Mouse (Mus musculus): ENCODE results near the gene Gabrb1. TPM values are rescaled to one million over a fixed set of nuclear protein-coding genes. Genes with fewer than 3 reads are reported as not detected.
"Not testable (repeated sequence)": the region's sequence is repeated elsewhere in the genome, so short reads cannot be mapped to it uniquely, and the experiment has no call there.

Gabrb1 gene
- total RNA-seq, 2 experiments from 2014 or later: 0.03 TPM; not detected in 1

DNA sequence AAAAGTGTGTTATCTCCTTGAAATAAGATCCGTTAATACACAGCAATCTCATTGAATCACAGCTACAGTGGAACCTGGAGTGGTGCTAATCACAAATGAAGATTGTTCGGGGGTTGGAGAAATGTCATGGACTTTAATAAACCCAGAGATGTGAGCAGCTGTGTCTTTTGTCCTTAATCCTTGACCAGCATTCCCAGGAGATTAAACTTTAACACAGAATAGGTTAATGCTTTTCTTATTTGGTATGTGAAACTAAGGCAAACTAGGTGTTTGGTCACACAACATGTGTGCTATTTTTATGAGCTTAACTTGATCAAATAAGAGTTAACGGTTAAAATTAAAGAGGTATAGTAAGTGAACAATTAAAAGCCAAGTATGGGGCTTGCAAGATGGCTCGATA, 341.6 kb downstream of the Gabrb1 start:
- no peak for DNase-seq (ENCODE audit: low spot score in 2 of 2)

DNA sequence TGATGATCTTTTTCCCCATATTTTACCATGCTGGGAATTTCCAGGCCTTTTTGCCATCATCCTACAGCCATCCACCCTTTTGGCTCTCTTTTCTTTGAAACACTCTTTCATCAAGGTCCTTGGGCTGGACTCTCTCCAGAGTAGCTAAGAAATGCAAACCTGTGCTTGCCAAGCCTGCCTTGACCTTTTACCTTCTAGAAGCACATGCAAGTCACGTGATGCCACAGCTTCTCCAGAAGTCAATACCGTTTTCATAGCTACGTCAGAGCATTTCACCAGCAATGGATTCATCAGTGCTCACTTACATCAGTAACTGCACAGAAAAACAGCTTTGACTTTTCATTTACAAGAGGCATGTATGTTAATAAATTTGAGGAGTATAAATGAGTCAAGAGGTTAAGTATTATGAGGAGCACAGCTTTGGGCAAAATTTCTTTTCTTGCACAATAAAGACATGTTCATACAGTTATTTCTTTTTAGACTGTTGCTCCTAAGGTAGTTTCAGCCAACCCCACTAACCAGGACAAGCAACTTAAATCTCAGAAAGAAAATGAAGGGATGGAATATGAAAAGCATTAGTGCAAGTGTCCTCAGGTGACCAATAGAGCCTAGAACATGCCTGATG, 346.0 kb downstream of the Gabrb1 start:
- no peak for DNase-seq (ENCODE audit: low spot score in 2 of 2)

DNA sequence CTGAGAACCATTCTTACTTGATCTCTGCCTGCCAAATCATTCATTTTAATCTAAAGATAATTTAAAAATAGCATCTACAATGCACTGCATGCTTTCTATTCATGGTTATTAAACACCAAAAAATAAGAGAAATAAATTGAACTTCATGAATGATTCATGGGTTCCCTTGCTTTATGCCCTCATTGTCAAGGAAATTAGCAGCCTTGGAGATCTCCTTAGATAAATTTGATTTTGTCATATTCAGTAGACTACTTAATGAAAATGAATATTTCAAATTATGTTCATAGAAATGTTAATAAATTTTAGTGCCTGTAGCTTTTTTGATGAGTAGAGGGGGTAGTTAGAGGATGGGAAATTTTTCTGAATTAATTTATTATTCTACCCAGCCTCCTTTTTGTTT, 379.0 kb downstream of the Gabrb1 start:
- DNase-seq (ENCODE audit: low spot score in 2 of 2): no peak

DNA sequence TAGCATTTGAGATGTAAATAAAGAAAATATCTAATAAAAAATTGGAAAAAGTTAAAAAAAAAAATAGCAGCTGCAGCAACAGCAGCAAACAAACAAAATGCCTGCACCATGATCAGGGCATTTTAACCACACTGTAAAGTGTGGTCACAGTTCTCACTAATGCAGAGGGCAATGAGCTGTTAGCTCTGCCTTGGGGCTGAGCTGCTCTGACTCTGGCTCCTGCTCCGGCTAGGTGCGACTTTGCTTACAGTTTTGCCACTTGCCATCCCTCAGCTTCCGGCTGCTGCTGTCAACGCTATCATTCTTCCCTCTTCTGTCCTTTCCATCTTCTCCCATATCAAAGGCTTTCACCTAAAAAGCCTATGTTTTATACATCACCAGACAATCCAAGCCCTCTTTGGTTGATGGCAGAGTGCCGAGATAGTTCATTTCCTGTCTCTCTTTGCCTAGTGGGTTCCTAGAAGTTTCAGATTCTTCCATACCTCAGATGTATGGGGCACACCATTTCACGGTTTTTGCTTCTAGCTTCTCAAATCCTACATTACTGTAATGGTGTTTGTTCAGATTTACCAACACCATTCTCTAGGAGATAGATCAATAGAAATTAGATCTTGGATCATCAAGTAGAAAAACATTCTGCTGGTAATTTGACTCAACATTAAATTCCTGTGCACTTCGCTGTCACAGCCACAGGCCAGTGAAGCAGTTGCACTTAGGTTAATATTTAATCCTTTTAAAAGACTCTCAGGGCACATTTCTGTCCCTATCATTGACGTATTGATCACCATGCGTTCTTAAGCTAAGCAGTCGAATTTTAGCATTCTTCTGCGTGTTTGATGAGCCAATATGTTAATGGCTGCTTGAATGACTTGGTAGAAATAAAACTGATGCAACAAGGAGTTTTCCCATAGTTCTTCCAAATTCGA, 385.6 kb downstream of the Gabrb1 start:
- DNase-seq (ENCODE audit: low spot score in 2 of 2): no peak

DNA sequence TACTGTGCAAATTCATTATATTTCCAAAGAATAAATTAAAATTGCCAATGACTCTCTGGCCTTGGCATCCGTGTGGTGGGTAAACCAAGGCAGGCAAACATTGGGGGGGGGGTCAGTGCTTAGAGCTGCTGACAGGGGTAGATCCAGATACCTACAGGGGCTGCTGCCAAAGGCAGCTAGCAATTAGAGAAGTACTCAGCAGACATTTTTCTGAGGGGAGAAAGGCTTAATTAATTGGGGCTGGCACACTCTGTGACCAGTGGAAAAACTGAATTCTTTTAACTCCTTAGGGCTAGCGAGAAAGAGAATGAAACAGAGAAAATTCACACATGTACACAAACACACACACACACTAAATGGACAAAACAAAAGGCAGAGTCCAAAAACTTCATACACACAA, 388.3 kb downstream of the Gabrb1 start:
- DNase-seq (ENCODE audit: low spot score in 2 of 2): no peak

- DNase-seq (ENCODE audit: low spot score in 2 of 2): no peak
Observed at GRCm38 (mm10) chr5:72064079-72064478, 406.2 kb downstream of the Gabrb1 start.

GRCm38 (mm10) chr5:72068826-72069225, 410.9 kb downstream of the Gabrb1 start:
- DNase-seq (ENCODE audit: low spot score in 2 of 2): no peak

DNA sequence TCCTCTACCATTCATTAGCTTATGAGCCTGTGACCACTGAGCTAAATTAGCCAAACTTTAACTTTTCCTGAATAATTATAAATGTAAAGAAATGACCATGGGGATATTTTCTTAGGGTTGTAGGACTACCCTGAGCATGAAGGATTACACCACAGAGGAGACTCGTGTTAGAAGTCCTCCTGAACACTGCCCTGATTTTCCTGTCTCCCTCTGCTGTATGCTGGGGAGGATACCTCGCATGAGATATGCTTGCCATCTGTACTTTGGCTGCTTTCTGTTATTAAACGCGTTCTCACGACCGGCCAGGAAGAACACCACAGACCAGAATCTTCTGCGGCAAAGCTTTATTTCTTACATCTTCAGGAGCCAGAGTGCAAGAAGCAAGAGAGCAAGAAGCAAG, 411.5 kb downstream of the Gabrb1 start:
- DNase-seq (ENCODE audit: low spot score in 2 of 2): not testable (repeated sequence)

GRCm38 (mm10) chr5:72076781-72077180, 418.9 kb downstream of the Gabrb1 start:
- DNase-seq (ENCODE audit: low spot score in 2 of 2): no peak

- no peak for DNase-seq (ENCODE audit: low spot score in 2 of 2)
Observed at GRCm38 (mm10) chr5:72086518-72086917, 428.6 kb downstream of the Gabrb1 start.

DNA sequence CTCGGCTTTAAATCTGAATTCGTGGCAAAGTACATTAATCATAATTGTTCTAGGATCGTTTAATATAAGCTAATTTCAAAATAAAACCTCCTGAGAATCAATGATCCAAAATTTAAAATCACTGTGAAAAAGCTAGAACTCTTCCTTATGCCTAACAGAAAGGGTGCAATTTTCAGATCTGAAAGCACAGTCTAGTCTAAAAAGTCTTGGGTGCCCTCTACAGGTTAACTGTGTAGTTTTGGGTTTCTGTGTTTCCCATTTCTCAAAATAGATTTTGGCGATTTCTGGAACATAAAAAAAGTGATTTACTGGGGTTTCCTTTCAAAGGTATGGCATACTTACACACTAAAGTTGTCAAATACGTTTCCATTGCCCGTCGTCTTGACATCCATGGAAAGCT, 436.7 kb downstream of the Gabrb1 start:
- DNase-seq (ENCODE audit: low spot score in 2 of 2): no peak

DNA sequence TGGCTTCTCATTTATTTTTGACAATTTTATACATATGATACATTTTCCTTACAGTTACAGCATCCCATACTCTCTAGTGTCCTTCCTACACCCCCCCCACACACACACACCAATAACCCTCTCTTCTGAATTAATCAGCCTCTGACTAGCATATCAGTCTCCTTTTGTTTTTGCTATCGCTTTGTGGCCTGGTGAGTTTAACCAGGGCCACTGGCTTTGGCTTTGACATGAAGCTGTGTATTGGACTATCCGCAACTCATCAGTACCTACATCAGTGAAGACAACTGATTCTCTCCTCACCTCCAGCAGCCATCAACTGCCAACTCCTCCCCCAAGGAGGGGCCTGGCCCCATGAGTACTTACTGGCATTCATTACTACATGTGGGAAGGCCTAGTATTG, 437.1 kb downstream of the Gabrb1 start:
- DNase-seq (ENCODE audit: low spot score in 2 of 2): no peak

- DNase-seq (ENCODE audit: low spot score in 2 of 2): no peak
Observed at GRCm38 (mm10) chr5:72104274-72104921, 446.5 kb downstream of the Gabrb1 start.

DNA sequence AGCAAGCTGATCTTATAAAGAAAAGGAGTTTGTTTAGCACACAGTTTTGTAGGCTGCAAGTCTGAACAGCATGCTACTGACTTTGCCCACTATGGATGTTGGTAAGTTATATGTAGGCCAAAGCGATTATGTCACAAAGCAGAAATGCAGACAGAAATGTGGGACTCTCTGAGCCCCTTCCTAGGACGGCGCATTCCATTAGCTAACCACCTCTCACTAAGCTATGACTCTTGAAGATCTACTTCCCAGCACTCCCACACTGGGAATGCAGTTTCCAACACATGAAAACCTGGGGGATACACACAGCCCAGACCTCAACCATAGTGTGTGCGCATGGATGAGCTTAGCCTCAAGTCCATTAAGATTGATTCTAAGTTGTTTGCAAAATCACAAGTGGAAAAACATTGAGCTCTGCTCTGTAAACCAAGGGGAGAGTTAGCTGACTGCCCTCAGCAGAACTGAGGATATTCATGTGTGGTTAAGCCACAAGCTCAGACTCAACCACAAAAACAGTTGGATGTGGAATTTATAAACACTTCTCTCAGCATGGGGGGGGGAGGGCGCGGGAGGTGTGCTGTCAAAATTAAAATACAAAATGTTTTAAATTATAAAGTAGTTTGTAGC, 464.6 kb downstream of the Gabrb1 start:
- DNase-seq (ENCODE audit: low spot score in 2 of 2): no peak

GRCm38 (mm10) chr5:72126681-72127080, 468.8 kb downstream of the Gabrb1 start:
- no peak for DNase-seq (ENCODE audit: low spot score in 2 of 2)

GRCm38 (mm10) chr5:72133906-72134305, 476.0 kb downstream of the Gabrb1 start:
- no peak for DNase-seq (ENCODE audit: low spot score in 2 of 2)

DNA sequence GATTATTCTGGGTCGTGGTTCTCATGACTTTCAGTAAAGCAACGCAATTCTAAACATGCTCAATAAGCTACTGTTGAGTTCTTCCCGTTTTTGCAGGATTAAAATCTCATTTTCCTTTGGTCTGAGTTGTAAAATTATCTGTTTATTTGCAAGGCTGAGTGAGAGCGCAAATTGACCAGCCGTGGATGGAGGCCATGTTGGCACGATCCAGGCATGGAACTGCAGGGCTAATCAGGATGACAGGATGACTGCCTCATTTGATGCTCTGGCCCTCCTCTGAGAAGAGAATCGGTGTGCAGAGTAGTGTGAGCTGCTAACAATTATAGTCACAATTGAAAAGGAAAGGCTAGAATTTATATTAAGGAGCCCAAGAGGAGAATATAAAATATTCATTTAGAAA, 480.3 kb downstream of the Gabrb1 start:
- DNase-seq (ENCODE audit: low spot score in 2 of 2): no peak

GRCm38 (mm10) chr5:72139619-72140018, 481.7 kb downstream of the Gabrb1 start:
- no peak for DNase-seq (ENCODE audit: low spot score in 2 of 2)

GRCm38 (mm10) chr5:72148679-72149078, 490.8 kb downstream of the Gabrb1 start:
- no peak for DNase-seq (ENCODE audit: low spot score in 2 of 2)

DNA sequence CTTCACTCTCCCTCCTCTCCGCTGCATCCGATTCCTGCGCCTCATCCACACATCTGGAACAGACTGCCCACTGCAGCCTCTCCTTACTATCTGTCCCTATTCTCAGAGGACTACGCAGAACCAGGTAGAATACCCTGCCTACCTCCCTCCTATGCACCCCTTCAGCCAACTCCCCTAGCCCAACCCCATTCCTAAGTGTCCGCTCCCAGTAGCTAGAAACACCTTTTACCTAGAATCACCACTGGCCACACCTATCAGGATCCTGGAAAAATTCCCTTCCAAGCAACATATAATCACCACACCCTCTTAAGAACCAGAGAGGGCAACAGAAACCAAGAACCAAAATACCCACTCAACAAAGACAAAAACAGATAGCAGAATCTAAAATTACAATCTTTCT, 493.0 kb downstream of the Gabrb1 start:
- no peak for DNase-seq (ENCODE audit: low spot score in 2 of 2)

GRCm38 (mm10) chr5:72155686-72156085, 497.8 kb downstream of the Gabrb1 start:
- DNase-seq (ENCODE audit: low spot score in 2 of 2): not testable (repeated sequence)

- DNase-seq (ENCODE audit: low spot score in 2 of 2): no peak
Observed at GRCm38 (mm10) chr5:72156598-72156997, 498.7 kb downstream of the Gabrb1 start.

Measured in gastrocnemius, postnatal 4 days (tissue).